Mouse (Mus musculus): ENCODE measurements around the gene Trank1. TPM values are rescaled to one million over a fixed set of nuclear protein-coding genes. Genes with fewer than 3 reads are reported as not detected.

Gene Trank1
- polyA plus RNA-seq (2012; rRNA removed) = 0.01 and 0.02 TPM in 2 replicates

GRCm38 (mm10) chr9:111311031-111311842 is at the start of gene Trank1:
Trank1 (plus strand) TSS chr9:111311739.

GRCm38 (mm10) chr9:111271434-111272160 is 39.9 kb upstream of the Trank1 start, which contains the start of the genes Mlh1 and Epm2aip1:
Mlh1 (minus strand) TSS chr9:111271791.
Epm2aip1 (plus strand) TSS chr9:111271929.

GRCm38 (mm10) chr9:111438904-111439835 is 127.6 kb downstream of the Trank1 start, which contains the start of gene Dclk3:
Dclk3 (plus strand) TSS chr9:111439081.

Other genes with a start within 250 kb of the Trank1 start
- gene Lrrfip2, start 194.1 kb upstream of the Trank1 start, polyA plus RNA-seq (2012; rRNA removed) = 15.5 and 16.3 TPM in 2 replicates
- gene Mlh1, start 39.9 kb upstream of the Trank1 start, polyA plus RNA-seq (2012; rRNA removed) = 17.2 and 17.6 TPM in 2 replicates
- gene Epm2aip1, start 39.8 kb upstream of the Trank1 start, polyA plus RNA-seq (2012; rRNA removed) = 9.0 and 10.0 TPM in 2 replicates
- 0.01 and 0.02 TPM in 2 replicates for gene Dclk3, start 127.3 kb downstream of the Trank1 start, polyA plus RNA-seq (2012; rRNA removed)